Comparison of ENCODE assay signal across 18 mouse cellular contexts in genomic region chr7:96785808-96786207, GRCm38 (mm10).
DNase-seq lines count a peak whose midpoint lies in the region; ATAC-seq and TF ChIP-seq lines count a peak whose summit lies in the region.
"Had no signal": no experiment of that assay in that cellular context is flagged by ENCODE, and none has a peak within 500 bp of the region (broad histone marks: within the 10 kb centered on the region; RNA-seq: fewer than 3 reads in every experiment).

No protein-coding gene starts in this region.

- TF ChIP-seq CTCF in kidney, postnatal 0 days (IDR thresholded peaks at IDR 0.05; ENCODE audit: low read depth): no peak
- TF ChIP-seq CTCF in kidney, adult 2 months (conservative IDR thresholded peaks at IDR 0.05; ENCODE audit: insufficient read depth, insufficient read length, low read depth, low read length): no peak

- ATAC-seq in kidney, postnatal 0 days (replicated peaks; ENCODE audit: low FRiP score, low read depth): no peak
- ATAC-seq in embryonic facial prominence, embryonic 12.5 days (ENCODE audit: insufficient number of reproducible peaks, insufficient read depth, low FRiP score, low TSS enrichment): no peak
- ATAC-seq in limb, embryonic 11.5 days (ENCODE audit: insufficient number of reproducible peaks, low FRiP score, low TSS enrichment, low read depth): no peak
- ATAC-seq: inflammation-experienced regulatory T-cells, adult 6 months; liver, embryonic 12.5 days had no signal

- H3K36me3 ChIP-seq in kidney, postnatal 0 days (ENCODE audit: insufficient read depth, low read length): no peaks in the 10 kb centered on the region
- H3K36me3 ChIP-seq in kidney, adult 2 months (ENCODE audit: control insufficient read depth, insufficient read depth, low read length): no peaks in the 10 kb centered on the region
- 0 out of 2 replicates have a peak, but pooled peaks cover 11% of the 10 kb centered on the region for H3K36me3 ChIP-seq in embryonic facial prominence, embryonic 12.5 days
- H3K36me3 ChIP-seq in limb, embryonic 11.5 days (ENCODE audit: control insufficient read depth, insufficient read depth, low read length): no peaks in the 10 kb centered on the region
- H3K36me3 ChIP-seq: heart, embryonic 12.5 days; liver, embryonic 12.5 days; lung, embryonic 15.5 days; neural tube, embryonic 13.5 days had no signal

- 29% methylated on average over 9 of the region's 9 CpGs for WGBS in kidney, postnatal 0 days
- WGBS in kidney, adult 2 months: 53% methylated on average over 9 of the region's 9 CpGs
- 28% methylated on average over 9 of the region's 9 CpGs for WGBS in embryonic facial prominence, embryonic 12.5 days
- 22% methylated on average over 9 of the region's 9 CpGs for WGBS in limb, embryonic 11.5 days

- no peaks in the 10 kb centered on the region for H3K9me3 ChIP-seq in kidney, postnatal 0 days (replicated peaks; ENCODE audit: low read length)
- H3K9me3 ChIP-seq in embryonic facial prominence, embryonic 12.5 days: no peaks in the 10 kb centered on the region
- H3K9me3 ChIP-seq in limb, embryonic 11.5 days (ENCODE audit: control insufficient read depth, low read length): no peaks in the 10 kb centered on the region
- H3K9me3 ChIP-seq: heart, embryonic 12.5 days; liver, embryonic 12.5 days; lung, embryonic 15.5 days; neural tube, embryonic 13.5 days had no signal

- H3K9ac ChIP-seq in kidney, postnatal 0 days (ENCODE audit: low read depth, low read length): no peak overlapping the region
- no peak overlapping the region for H3K9ac ChIP-seq in embryonic facial prominence, embryonic 12.5 days
- no peak overlapping the region for H3K9ac ChIP-seq in limb, embryonic 11.5 days (ENCODE audit: low read length)
- H3K9ac ChIP-seq: heart, embryonic 12.5 days; liver, embryonic 12.5 days; lung, embryonic 15.5 days; neural tube, embryonic 13.5 days had no signal

- no peak for TF ChIP-seq POLR2A in kidney, adult 2 months (IDR thresholded peaks at IDR 0.05; ENCODE audit: low read depth, low read length)

- no peak overlapping the region for H3K4me3 ChIP-seq in kidney, postnatal 0 days (replicated peaks; ENCODE audit: low read depth, low read length)
- no peak overlapping the region for H3K4me3 ChIP-seq in kidney, adult 2 months (ENCODE audit: insufficient read depth, low read depth, low read length)
- H3K4me3 ChIP-seq in embryonic facial prominence, embryonic 12.5 days: no peak overlapping the region
- H3K4me3 ChIP-seq in limb, embryonic 11.5 days (ENCODE audit: low read depth, low read length): no peak overlapping the region
- H3K4me3 ChIP-seq: heart, embryonic 12.5 days; liver, embryonic 12.5 days; lung, embryonic 15.5 days; neural tube, embryonic 13.5 days had no signal

- no peak overlapping the region for H3K4me2 ChIP-seq in kidney, postnatal 0 days (ENCODE audit: low read length)
- H3K4me2 ChIP-seq in embryonic facial prominence, embryonic 12.5 days (replicated peaks): no peak overlapping the region
- H3K4me2 ChIP-seq in limb, embryonic 11.5 days (ENCODE audit: low read depth, severe bottlenecking): no peak overlapping the region
- H3K4me2 ChIP-seq: heart, embryonic 12.5 days; liver, embryonic 12.5 days; lung, embryonic 15.5 days; neural tube, embryonic 13.5 days had no signal

- no peaks in the 10 kb centered on the region for H3K4me1 ChIP-seq in kidney, postnatal 0 days (replicated peaks; ENCODE audit: insufficient read depth, low read length)
- H3K4me1 ChIP-seq in kidney, adult 2 months (ENCODE audit: control insufficient read depth, insufficient read depth, low read length): no peaks in the 10 kb centered on the region
- H3K4me1 ChIP-seq in embryonic facial prominence, embryonic 12.5 days: peaks cover 7% of the 10 kb centered on the region; the same call in 1 of the 2 replicates
- peaks cover 32% of the 10 kb centered on the region for H3K4me1 ChIP-seq in limb, embryonic 11.5 days (ENCODE audit: control insufficient read depth, insufficient read depth, low read length)
- H3K4me1 ChIP-seq: heart, embryonic 12.5 days; lung, embryonic 15.5 days had no signal

- peak; percentile 36 for DNase-seq in embryo, embryonic 11 days
- no peak for DNase-seq in embryo, embryonic 10 days (ENCODE audit: low spot score)
- DNase-seq in kidney, postnatal 0 days (ENCODE audit: low spot score): peak; percentile 73
- DNase-seq in kidney, adult 2 months: no peak
- peak; percentile 69 for DNase-seq in limb, embryonic 11.5 days (ENCODE audit: low spot score)
- no peak for DNase-seq in right cerebral cortex, postnatal 10 days (ENCODE audit: low spot score in 2 of 2)
- no peak for DNase-seq in gastrocnemius, postnatal 4 days (ENCODE audit: low spot score in 2 of 2)
- DNase-seq: cerebellum, adult 9-11 months; kidney, postnatal 36 days; right cerebral cortex, postnatal 4 days; thymus, postnatal 4 days had no signal

- no peaks in the 10 kb centered on the region for H3K27me3 ChIP-seq in kidney, postnatal 0 days (ENCODE audit: insufficient read depth, low read length)
- H3K27me3 ChIP-seq in kidney, adult 2 months (replicated peaks; ENCODE audit: control insufficient read depth, insufficient read depth, low read length): no peaks in the 10 kb centered on the region
- H3K27me3 ChIP-seq in embryonic facial prominence, embryonic 12.5 days: no peaks in the 10 kb centered on the region
- H3K27me3 ChIP-seq in limb, embryonic 11.5 days (ENCODE audit: control insufficient read depth, insufficient read depth, low read length): no peaks in the 10 kb centered on the region
- H3K27me3 ChIP-seq: lung, embryonic 15.5 days; neural tube, embryonic 13.5 days had no signal

- no peak overlapping the region for H3K27ac ChIP-seq in kidney, postnatal 0 days
- no peak overlapping the region for H3K27ac ChIP-seq in kidney, adult 2 months (ENCODE audit: insufficient read depth, low read depth, low read length)
- H3K27ac ChIP-seq in embryonic facial prominence, embryonic 12.5 days: peak overlapping the region; percentile 63; the same call in 1 of the 2 replicates
- H3K27ac ChIP-seq in limb, embryonic 11.5 days (replicated peaks; ENCODE audit: low read depth, low read length): no peak overlapping the region
- H3K27ac ChIP-seq: liver, embryonic 12.5 days; lung, embryonic 15.5 days; macrophage; neural tube, embryonic 13.5 days had no signal

Comparison
In these comparisons a context has a peak if more than half of its experiments do, and no peak if none do; other contexts are left out.
1. DNase-seq: peak in embryo, embryonic 11 days (single experiment), kidney, postnatal 0 days (single experiment) and limb, embryonic 11.5 days (single experiment); none in embryo, embryonic 10 days (single experiment), kidney, adult 2 months (single experiment), right cerebral cortex, postnatal 10 days (0 of 2) and gastrocnemius, postnatal 4 days (0 of 2).